Mouse (Mus musculus): Measurements from ENCODE around the gene Stub1.

DNA sequence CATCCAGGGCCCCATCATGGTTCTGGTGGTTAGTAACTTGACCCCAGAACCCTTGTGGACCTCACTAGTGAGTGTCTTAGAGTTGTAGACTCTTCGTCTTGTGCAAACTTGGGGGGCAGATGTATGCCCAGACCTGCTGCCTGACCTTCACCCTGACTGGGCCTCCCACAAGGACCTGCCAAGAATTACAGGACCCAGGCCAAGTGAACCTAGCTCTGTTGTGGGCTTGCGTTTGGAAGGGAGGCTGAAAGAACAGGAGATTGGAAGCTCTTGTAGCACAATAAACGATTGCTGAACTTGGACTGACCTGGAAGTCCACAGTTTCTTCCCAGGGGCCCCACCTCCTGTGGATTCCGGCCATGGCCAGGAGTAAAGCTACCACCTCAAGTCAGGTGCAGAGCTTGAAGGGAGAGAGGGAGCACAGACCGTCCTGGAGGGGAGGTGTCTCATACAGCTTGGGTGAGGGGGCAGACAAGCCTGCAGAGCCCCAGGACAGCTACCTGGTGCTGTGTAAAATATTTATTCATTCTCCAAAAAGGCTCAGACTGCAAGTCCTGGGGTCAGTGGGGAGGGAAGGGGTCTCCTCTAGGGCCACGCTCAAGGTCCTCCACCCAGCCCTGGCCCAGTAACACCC is 874 bp upstream of the Stub1 start:
- TF ChIP-seq CTCF (conservative IDR thresholded peaks at IDR 0.05; ENCODE audit: low read length) (no peak), POU5F1 (IDR thresholded peaks at IDR 0.05; ENCODE audit: borderline replicate concordance, low read length) (no peak)
